Mouse (Mus musculus) CD4-positive, CD25-positive, alpha-beta regulatory T cell, adult 2 months (primary cell): ENCODE data around the gene Aamp.

Experiments
- DNase-seq: peaks from one replicate; pipeline ENCODE4 v3.0.0-alpha.2; 2012; ENCODE audit warnings: low read depth, low spot score

Aamp gene

GRCm38 (mm10) chr1:74237671-74238070, 46.9 kb downstream of the Aamp start:
- no peak for DNase-seq

- peak; percentile 61 for DNase-seq
These were observed 47.8 kb downstream of the Aamp start for GRCm38 (mm10) chr1:74236590-74237317.

GRCm38 (mm10) chr1:74235938-74236589, 48.5 kb downstream of the Aamp start, which contains the start of gene Arpc2:
Gene Arpc2 (plus strand): TSS chr1:74236084.
- DNase-seq, result peak; percentile 99

GRCm38 (mm10) chr1:74230992-74231391, 53.5 kb downstream of the Aamp start:
- DNase-seq, result no peak

GRCm38 (mm10) chr1:74229942-74230341, 54.6 kb downstream of the Aamp start:
- no peak for DNase-seq
